Mouse (Mus musculus) layer of hippocampus, adult 9-11 months (tissue): Measurements from ENCODE around the gene Dyrk3.
A peak's percentile ranks its signal among the peaks of the same experiment; 100 is the strongest.
"Not testable (repeated sequence)": the region's sequence is repeated elsewhere in the genome, so short reads cannot be mapped to it uniquely, and the experiment has no call there.

Experiments
- DNase-seq: peaks from one replicate; pipeline ENCODE4 v3.0.0; 2022

The Dyrk3 gene

DNA sequence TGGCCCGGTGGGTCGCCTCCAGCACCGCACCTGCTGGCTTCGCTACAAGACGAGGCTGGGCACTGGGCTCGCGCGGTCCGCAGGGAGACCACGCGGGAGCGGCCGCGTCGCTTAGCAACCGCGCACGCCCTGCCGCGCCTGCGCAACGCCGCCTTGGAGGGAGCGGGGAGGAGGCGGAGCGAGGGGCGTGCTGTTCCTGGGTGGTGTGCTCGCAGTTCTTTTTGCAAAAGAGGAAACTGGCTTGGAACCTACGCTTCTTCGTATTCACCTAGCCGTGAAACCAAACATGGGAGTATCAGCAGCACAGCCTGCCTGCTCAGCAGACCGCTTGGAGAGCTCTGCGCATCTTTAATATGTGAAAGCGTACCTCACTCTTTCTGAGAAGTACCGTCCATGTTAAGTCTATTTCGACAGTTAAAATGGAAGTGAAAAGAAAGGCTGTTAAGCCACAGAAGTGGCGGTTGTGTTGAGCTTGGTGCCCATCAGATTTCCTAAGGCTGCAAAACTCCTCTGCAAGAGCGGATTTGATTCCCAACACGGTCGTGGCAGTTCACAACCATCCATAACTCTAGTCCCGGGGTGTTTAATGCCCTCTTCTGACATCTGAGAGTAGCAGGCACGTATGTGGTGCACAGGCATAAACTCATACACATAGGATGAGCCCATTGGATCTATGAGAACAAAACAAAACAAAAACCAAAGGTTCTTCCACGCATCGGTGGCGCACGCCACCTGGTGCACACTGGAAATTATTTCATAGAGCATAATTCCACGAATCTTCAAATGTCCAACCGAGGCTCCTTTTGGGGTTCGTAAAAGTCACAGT is at the start of gene Dyrk3:
Gene Dyrk3 (minus strand): TSS at position 150 of the 826 bp plus-strand sequence.
- peak; percentile 91 for DNase-seq

GRCm38 (mm10) chr1:131187856-131188255 is 49.7 kb upstream of the Dyrk3 start:
- DNase-seq, result no peak

DNA sequence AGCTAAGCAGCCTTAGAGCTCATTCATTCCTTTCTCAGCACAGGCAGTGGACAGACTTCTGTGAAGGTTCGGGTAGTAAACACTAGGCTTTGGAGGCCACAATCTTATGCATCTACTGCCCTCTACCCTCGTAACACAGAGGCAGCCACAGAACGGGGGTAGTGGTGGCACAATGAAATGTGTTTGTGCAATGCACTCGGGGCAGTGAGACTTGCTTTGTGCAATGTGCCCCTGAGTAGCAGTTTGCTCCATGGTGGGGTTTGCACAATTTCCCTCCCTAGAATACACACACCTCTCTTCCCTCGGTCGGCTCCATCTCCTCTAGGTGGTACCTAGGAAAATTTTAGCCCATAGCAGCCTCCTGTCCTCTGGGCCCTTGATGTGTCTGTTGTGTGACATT is 48.9 kb upstream of the Dyrk3 start:
- no peak for DNase-seq

- DNase-seq, result no peak
These were observed 47.8 kb upstream of the Dyrk3 start for GRCm38 (mm10) chr1:131185821-131186506.

- no peak for DNase-seq
These were observed 47.0 kb upstream of the Dyrk3 start for GRCm38 (mm10) chr1:131184956-131185660.

GRCm38 (mm10) chr1:131184253-131184955 is 46.3 kb upstream of the Dyrk3 start:
- DNase-seq, result no peak

- no peak for DNase-seq
These were observed 45.1 kb upstream of the Dyrk3 start for GRCm38 (mm10) chr1:131183201-131183600.

DNA sequence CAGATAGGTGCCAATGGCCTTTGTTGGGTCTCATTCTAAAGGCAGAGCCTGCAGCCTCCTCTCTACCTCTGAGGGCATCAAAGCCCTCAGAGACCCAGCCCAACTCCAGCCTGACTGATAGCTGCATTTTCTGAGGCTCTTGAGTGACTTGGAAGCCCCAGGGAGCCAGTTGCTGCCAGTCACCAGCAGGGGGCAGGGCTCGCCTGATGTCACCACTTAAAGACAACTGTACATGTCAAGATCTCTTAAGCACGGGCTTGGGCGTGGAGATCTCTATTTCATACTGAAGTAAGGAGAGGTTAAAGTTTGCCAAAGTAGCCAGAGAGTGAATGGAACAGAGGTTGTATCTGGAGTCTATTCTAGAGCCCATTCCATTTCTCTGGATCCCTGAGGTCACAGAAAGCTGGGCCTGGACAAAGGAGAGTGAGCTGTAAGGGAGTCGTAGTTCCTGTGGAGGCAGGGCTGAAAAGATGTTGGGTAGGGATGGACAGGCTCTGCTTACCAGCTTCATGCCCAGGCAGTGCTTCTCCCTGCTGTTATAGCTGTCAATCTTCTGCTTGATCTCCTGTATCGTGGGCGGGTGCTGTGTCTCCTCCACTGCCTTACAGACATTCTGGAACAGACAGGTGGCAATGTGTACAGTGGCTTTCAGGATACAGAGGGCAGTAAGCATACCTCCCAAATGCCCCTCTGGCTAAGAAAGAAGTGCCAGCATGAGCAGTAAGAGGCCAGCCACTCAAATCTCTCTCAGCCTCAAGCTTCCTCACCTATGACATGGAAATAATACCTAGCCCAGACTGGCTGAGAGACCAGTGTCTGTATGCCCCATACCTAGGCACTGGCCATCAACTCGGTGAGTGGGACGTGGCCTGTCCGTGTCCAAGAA is 43.7 kb upstream of the Dyrk3 start:
- peak; percentile 77 for DNase-seq

DNA sequence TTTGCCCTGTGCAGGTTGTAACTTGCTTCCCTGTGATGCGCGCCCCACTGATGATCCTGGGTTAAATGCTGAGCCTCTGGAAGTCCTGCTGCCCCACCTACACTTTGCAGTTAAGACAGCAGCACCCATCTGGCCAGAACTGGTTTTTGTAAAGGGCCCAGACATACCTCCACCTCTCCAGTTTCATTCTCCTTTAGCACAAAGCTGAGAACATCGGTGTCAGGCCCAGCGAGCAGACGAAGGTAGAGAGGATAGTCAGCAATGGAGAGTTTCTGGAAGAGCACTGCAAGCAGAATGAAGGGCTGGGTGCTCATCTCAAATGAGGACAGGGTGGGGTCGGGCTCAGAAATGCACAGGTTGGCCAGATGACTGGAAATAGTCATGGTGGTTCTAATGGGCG is 42.2 kb upstream of the Dyrk3 start:
- DNase-seq, result no peak

DNA sequence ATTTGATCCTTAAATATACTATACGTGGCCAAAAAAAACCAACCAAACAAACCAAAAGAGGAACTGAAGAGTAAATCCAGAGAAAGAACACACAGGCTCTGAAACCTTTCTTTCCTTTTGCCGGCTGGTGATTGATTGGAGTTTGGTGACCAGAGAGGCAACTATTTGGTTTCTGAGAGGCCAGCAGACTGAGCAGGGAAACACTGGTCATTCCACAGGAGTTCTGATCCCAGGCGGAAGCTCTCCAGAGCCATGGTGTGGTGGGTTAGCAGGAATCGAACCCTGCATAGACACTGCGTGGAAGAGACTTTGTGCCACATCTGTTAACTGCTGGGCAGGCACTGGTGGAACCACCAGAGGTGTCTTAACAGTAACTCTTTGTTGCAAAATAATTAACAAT is 39.9 kb upstream of the Dyrk3 start:
- no peak for DNase-seq

DNA sequence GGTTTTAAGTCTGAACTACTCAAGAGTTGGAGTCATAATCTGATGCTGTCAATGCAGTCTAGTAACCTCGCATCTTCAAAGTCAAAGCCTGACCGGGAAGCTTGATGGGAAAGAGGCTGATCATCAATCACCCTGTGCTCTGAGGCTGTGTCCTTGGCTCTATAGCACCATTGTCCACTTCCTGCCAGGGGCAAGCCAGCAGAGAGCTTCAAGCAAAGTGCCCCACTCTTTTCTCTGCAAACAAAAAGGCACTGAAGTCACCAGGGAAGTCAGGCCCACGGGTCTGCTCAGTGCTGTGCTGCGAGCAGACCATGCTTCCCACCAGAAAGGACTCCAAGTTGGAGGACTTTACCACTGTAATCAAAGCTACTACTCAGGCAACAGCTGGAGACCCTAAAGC is 39.1 kb upstream of the Dyrk3 start:
- DNase-seq, result no peak

DNA sequence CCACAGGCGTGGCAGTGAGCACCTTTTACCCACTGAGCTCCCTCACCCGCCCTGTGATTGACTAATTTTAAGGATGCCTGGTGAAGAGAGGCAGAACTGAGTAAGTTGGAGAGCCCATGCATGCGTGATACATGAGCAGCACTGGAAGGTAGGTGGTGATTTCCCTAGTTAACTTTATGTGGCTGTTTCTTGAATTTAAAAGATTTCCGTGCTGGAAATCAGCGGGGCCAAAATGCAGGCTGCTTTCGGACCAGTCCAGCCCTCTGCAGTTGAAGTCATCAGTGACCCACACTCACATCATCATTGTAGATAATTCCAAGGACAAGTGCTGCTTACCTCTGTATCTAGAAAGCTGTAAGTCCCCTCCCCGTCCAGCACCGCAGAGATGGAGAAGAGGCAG is 37.7 kb upstream of the Dyrk3 start:
- no peak for DNase-seq

DNA sequence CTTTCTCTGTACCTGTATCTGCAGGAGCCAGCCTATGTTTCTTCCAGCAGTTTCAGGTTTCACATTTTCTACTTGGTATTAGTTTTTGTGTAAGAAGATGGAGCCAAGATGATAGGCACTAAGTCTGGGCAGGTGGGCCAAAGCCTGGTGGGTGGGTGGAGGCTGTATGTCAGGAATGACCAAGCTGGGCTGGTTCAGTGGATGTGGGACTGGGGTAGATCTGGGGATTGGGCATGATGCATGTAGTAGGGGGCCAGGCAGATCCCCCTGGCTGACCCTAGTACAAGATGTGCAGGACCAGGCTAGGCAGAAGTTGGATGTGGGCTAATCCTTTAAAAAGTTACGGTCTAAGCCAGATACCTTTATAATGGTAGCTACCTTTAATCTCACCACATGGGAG is 37.0 kb upstream of the Dyrk3 start:
- DNase-seq, result no peak

- DNase-seq, result no peak
These were observed 36.2 kb upstream of the Dyrk3 start for GRCm38 (mm10) chr1:131174299-131174861.

DNA sequence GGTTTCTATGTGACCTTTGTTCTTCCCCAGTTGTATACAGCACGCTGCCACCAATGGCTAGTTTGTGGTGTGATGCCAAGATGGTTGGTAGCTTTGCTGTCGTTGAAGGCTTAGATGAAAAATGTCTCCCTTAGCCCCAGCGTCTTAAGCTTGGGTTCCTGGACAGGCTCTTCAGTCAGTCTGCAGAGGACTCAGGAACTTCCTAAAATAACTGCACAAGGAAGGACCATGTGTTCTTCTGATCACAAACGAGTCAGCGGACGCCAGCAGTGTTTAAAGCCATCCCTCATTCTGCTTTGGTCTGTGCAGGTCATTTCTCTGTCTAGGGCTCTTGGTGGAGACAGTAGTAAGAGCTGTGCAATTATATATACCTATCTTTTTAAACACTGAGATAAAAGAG is 35.7 kb upstream of the Dyrk3 start:
- DNase-seq, result peak; percentile 22

DNA sequence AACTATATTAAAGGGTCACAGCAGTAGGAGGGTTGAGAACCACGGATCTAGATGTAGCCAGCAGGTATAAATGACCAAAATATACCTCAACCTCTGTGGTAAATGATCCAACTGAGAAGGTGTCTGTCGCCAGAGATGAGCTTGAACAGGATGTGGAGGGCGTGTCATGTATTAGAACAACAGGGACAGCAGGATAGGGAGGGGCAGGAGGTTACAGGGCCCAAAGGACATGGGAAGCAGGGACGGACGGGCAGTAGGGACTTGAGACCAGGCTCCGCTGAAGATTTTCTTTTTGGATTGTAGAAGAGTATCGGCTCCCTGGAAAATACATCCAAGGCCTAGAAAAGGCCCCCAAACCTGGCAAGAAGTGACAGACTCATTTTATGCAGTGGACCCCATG is 34.9 kb upstream of the Dyrk3 start:
- DNase-seq, result no peak

DNA sequence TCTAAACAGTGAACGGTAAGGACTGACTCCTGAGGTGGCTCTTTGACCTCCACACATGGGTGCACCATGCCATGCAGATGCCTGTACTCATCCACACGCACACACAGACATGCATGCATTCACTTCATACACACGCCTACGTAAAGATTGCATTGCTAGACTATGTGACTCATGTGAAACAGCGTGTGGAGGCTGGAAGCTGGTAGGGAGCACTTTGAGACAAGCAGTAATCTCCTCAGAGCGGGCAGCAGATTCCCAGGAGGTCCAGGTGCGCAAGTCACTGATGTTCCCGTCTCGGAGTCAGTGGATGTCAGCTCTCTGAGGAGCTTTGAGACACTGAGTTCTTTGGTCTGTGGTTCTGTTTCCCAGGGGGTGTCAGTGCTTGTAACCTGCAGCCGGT is 29.5 kb upstream of the Dyrk3 start:
- DNase-seq, result no peak

- DNase-seq, result no peak
These were observed 26.3 kb upstream of the Dyrk3 start for GRCm38 (mm10) chr1:131164427-131164826.

DNA sequence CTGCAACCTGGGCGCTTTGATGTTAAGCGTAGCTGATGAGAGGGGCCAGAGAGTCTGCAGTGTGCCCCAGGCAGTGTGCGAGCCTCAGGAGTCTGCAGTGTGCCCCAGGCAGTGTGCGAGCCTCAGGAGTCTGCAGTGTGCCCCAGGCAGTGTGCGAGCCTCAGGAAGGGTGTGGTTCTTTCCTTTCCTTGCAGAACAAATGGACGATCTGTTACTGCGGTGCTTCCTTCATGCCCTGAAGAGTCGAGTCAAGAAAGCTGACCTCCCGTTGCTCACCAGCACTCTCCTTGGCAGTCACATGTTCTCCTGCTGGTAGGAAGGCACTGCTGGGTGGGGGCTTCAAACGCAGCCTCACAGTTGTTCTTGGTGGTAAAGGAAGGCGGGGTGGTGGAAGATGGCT is 23.0 kb upstream of the Dyrk3 start:
- no peak for DNase-seq

DNA sequence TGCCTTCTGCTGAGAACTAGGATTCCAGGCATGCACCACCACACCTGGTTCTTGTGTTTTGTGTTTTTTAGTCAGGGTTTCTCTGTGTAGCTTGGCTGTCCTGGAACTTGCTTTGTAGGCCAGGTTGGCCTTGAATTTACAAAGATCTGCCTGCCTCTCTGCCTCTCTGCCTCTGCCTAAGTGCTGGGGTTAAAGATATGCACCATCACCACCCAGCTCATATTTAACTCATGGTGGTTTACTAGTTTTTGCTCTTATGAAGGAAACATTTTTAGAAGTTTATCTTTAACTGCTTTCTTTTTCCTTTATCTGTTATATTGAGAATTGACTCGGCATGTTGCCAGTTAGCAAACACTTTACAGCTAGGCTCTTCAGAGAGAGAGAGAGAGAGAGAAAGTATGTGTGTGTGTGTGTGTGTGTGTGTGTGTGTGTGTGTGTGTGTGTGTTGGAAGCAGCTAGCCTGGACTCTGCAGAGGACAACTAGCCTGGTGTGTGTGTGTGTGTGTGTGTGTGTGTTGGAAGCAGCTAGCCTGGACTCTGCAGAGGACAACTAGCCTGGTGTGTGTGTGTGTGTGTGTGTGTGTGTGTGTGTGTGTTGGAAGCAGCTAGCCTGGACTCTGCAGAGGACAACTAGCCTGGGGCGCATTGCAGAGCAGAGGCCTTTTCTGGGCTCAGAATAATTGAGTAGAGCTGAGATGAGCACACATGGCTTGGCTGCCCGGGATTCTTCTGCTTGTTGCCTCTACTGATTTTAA is 21.6 kb upstream of the Dyrk3 start:
- DNase-seq, result not testable (repeated sequence)

DNA sequence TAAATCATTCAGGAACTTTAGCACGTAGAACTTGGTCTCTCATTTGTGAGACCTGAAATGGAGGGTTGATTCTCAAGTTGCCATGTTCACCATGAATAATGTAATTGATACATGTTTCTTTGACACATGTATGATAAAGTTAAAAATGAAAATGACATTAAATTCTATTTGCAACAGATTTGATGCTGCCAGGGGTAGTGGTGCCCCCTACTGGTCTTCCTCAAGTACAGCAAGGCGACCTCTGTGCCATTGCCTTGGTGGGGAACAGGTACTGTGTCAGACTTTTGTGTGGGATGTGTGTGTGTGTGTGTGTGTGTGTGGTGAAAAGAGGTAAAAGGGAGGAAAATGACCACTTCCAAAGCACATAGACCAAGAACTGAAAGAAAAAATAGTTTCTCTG is 17.3 kb upstream of the Dyrk3 start:
- DNase-seq, result no peak
